Mouse (Mus musculus): ENCODE measurements at regions not wholly inside any gene's neighbourhood (a gene's known extent, or its start where the extent isn't known, plus 50 kb on each side); places are given as distances from the start of the nearest gene placed in this dataset.

GRCm38 (mm10) chr7:79201246-79201645 lies 52.4 kb upstream of the Mfge8 start:
- no peak for DNase-seq

- no peak for DNase-seq
Observed at GRCm38 (mm10) chr7:79202336-79202735, 53.5 kb upstream of the Mfge8 start.

- DNase-seq = no peak
Observed at GRCm38 (mm10) chr7:79203481-79203880, 54.6 kb upstream of the Mfge8 start.

- DNase-seq = no peak
Observed at GRCm38 (mm10) chr7:79207140-79207539, 58.3 kb upstream of the Mfge8 start.

- DNase-seq = no peak
Observed at GRCm38 (mm10) chr7:79210376-79211215, 61.7 kb upstream of the Mfge8 start.

- peak; percentile 33 for DNase-seq
Observed at GRCm38 (mm10) chr7:79211287-79211976, 61.6 kb upstream of the Abhd2 start.

- DNase-seq = no peak
Observed at GRCm38 (mm10) chr7:79212231-79212630, 60.8 kb upstream of the Abhd2 start.

GRCm38 (mm10) chr7:79215001-79215400 lies 58.0 kb upstream of the Abhd2 start:
- no peak for DNase-seq

GRCm38 (mm10) chr7:79217232-79217631 lies 55.8 kb upstream of the Abhd2 start:
- no peak for DNase-seq

- no peak for DNase-seq
Observed at GRCm38 (mm10) chr7:79222626-79223335, 50.2 kb upstream of the Abhd2 start.
